Mouse (Mus musculus): ENCODE results near the gene Rbpj.

Rbpj gene

DNA sequence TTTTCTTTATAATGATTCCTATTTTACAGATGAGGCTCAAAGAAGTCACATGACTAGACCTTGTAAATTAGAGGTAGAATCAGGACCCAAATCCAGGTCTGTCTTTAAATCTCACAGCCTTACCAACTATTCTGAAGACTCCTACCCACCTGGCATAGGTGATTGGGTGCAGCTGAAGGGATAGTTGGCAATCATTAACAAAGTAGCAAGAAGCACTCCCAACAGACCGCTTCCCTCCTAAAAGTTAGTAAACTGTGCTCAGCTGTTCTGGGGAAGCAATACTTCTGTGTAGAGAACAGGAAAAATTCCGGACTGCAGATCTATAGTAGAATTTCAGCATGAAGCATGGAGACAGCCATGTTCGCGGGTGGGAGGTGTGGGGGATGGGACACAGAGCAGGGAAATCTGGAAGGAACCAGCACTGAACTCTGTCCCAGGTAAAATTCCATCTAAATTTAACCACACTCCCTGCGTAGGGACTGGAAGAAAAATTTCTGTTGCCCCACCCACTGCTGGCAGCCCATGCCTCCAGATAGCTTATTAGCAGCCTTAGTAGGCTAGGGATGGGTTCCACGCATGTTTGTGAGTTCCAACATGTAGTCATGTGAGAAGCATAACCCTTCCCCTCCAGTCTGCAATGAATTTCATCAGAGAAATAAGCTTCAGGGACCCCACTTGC lies 3.3 kb downstream of the Rbpj start:
- no peak for DNase-seq (ENCODE audit: low read depth)

DNA sequence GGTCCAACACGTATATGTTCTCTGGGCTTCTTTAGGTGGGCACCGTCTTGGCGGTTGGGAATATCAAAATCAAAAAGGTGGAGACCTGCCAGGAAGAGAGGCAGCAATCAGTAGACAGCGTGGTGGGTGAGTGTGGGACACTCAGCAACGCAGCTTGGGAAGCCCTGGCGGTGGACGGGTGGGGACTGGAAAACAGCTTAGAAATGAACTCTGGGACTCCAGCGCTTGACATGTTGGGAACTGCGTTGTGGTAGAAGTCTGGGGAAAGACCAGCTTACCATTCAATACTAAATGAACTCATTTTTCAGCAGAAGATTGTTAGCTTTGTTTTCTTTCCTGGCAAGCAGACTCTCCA lies 3.8 kb downstream of the Rbpj start:
- no peak for DNase-seq (ENCODE audit: low read depth)

DNA sequence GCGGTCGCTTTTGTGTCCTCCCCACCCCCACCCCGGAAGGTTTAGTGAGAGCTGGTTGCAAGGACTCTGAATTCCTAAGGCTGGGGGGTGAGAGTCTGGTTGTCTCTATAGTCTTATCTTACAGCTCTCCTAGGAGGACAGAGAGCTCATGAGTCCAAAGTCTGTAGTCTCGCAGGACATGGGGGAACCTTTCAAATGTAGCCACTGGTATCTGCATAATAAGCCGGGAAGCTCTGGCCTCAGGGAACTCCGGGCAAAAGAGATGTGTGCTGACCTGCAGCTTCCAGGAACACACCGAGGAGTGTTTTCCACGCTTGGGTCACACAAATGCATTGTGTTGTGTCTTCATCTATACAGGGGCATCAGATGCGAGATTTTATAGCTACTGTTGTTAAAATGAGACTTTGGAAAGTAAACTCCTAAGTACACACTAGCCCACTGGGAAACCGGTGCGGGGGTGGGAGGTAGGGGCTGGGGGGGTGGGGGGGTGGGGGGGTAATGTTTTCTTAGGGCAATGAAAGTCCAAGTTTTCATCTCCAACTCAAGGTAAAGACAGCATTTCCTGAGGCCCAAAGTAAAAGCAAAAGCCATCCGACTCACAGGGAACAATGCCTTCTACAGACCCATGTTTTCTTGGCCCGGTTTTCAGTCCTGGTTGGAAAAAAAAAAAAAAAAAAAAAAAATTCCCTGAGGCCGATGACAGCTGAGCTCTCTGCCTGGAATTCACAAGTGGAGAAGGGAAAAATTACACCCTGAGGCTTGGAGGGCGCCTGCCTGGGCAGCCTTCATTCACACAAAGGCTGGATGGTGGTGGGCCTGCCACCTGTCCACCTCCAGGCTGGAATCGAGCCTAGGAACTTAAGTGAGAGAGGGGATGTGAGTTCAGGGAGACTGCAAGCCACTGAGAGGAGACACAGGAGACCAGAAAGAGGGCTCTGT lies 4.5 kb downstream of the Rbpj start:
- no peak for DNase-seq (ENCODE audit: low read depth)

DNA sequence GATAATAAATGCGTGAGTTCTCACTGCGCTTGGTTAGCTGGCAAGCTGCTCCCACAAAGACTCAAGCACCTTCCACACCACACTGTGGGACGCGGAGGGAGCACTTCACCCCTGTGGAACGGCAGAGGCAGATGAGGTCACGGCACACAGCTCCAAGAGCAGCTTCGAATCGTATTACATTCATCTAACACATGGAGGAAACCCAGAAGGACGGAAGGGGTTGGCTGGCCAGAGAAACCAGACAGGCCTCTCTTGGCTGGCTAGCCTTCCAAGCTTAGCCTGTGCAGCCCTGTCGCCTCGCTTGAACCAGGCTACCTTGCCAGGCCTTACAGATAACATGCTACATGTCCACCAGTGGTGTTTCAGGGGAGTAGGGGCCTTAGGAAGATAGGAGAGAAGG lies 6.5 kb downstream of the Rbpj start:
- DNase-seq (ENCODE audit: low read depth), result no peak

DNA sequence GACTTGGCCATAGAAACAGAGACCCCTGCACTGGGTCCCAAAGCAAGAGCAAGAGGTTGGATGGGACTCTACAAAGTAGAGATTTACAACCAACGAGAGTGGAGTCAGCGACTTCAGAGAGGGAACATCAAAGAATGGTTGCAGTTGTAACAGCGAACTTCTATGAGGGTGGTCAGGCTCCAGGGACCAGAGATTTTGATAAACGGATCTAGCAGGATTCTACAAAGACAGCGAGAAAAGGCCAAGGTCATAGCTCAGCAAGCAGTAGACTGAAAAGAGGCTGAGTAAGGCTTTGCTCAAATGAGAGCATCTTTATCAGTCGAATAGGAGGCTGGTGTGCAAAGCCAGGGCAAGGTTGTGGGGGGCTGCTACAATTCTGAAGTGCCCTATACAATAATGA lies 13.2 kb downstream of the Rbpj start:
- DNase-seq (ENCODE audit: low read depth), result no peak

DNA sequence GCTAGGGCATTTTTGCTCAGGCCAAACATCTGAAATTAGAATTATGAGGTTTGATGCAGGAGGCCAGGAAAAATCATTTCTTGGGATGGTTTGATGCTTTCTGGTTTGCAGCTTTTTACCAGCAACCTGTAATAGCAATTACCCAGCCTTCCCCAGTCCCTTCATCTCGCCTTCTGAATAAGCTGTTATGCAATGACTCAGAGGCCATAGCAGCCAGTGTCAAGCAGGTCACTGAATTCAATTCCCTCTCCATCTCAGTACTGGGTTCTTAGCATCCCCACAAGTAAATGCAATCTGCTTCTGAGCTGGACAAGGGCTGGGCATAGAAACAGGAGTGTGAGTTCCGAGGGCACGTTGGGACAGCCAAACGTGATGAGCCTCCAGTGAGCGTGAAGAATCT lies 13.9 kb downstream of the Rbpj start:
- DNase-seq (ENCODE audit: low read depth), result no peak

DNA sequence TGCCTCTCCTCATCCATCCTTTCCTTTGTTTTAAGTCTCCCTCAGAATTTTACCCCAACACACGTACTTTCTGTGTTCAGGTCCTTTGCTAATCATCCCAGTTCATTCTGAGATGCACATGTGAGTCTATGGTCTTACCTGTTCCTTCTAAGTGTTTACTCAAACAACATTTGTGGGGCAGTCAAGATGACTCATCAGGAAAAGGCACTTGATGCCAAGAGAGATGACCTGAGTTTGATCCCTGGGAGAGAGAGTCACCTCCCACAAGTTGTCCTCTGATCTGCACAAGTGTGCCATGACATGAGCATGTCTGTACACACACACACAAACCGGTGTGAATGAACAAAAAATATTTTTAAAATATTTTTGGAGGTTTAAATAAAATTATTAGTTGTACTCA lies 15.1 kb downstream of the Rbpj start:
- no peak for DNase-seq (ENCODE audit: low read depth)

DNA sequence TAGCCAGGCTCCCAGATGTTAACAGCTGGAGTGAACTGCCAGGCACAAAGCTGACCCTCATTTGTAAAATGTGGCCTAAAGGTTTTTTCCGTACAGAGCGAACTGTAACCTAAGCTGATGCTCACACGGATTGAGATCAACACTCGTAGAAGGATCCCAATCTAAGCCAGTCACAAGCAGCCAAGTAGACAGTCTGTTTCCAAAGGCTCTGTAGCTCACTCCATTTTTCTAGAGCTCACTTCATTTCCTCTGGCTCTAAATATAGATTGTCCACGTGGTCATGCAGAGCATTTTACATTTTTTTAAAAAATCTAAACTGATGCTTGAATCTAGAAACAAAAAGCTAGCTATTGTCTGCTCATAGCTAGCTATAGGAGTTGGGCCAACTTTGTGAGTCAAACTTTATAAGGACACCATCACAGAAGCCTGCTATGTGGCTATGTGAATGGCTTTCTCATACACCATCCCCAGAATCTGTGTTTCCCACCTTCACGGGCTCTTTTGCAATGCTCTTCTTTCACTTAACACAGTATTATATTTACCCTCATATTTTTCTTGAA lies 19.2 kb downstream of the Rbpj start:
- DNase-seq (ENCODE audit: low read depth), result no peak

DNA sequence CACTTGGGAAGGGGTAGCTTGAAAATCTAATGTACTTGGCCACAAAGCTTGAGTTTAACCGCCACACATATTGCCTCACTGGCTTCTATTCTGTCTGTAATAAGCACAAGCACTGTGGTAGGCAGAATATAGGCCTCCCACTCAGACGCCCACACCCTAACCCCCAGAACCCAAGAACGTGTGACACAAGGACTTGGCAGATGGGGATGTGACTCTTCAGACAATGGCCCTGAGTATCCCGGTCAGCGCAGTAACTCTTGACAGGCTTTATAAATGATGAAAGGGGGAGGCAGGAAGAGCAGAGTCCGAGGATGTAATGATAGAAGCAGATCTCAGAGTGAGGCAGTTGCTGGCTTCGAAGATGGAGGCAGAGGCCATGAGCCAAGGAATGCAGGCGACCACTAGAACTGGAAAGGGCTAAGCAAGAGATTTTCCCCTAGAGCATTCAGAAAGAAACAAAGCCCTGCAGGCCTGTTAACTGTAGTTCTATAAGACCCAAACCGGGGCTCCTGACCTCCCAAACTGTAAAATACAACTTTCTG lies 20.1 kb downstream of the Rbpj start:
- DNase-seq (ENCODE audit: low read depth), result no peak

DNA sequence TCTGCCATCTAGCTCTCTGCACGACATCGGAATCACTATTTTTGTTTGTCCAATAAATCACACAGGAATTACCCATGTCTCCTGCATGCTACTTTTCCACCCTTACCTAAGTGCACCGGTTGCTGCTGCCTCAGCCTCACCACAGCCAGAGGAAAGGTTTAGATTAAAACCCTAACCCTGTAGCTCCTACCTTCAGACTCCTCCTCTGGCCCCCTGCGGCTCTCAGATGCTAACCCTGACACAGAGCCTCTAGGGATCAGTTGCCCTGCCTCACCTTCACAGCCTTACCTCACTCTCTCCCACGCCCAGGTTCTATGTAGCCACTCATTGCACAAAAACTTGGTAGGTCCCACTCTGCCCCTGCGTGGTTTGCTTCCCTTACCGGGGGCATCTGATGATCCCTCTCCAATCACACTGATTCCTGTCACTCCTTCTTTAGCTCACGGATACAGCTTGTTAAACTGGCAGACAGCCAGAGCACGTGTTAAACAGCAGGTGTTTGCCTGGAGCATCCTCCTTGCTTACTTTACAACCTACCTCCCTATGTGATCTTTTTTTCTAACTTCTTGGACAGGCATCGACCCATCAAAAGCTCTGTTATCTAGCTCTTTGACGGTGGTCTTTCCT lies 21.1 kb downstream of the Rbpj start:
- no peak for DNase-seq (ENCODE audit: low read depth)

DNA sequence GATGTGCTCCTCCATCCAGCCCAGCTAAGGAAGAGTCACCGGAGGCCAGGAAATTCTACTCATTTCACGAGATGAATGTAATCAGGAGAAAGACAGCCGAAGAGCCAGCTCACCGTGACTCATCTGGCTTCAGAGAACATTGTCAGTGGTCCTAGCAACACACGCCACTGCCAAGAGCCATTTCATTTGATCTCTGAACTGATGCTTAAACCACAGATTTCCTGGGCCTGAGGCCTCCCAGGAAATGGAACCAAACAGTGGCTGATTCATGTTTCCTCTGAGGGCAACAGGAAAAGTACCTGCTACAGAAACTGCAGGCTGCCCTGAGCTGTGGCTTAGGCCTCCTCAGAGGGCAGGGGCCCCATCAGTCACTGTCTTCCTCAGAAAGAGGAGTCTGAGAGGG lies 24.7 kb downstream of the Rbpj start:
- DNase-seq (ENCODE audit: low read depth), result no peak

DNA sequence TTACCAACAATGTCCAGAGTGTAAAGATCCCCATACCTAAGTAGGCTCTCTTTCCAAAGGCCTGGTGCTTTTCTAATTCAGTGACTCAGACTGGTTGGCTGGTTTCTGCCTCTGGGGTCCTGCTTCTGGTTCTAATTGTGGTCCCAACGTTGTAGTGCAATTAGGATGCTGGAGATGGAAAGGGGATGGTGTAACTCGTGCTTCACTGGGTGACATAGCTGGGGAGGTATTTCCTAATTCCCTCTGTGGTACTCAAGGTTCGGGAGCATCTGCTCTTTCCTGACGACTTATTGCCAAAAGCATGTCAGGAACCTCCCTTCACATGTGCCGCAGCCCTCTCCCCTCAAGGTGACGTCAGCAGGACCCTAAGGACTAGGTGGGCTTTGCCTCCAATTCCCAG lies 27.8 kb downstream of the Rbpj start:
- no peak for DNase-seq (ENCODE audit: low read depth)

DNA sequence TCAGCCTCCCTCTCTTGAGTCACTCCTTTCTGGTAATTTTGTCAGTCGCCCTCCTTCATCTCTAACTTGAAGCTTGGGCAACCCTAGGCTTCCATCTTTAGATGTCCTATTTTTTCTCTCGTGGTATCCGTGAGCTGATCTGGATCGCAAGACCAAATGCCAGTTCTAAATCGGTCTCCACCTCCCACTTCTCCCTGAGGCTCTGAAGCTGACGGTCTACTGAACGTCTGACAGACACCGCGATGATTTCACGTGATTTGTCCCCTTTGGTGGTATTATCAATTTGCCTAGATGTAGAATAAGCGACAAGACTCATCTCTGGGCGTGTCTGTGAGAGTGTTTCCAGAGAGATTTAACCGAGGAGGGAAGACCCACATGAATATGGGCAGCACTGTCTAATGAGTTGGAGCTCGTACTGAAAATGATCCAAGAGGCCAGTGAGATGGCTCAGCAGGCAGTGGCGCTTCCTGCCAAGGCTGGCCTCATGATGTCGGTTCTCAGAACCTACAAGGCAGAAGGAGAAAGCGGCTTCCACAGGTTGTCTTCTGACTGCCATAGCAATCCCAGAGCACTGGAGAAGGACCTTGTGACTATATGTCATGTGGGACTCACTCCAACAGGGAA lies 28.7 kb downstream of the Rbpj start:
- no peak for DNase-seq (ENCODE audit: low read depth)

DNA sequence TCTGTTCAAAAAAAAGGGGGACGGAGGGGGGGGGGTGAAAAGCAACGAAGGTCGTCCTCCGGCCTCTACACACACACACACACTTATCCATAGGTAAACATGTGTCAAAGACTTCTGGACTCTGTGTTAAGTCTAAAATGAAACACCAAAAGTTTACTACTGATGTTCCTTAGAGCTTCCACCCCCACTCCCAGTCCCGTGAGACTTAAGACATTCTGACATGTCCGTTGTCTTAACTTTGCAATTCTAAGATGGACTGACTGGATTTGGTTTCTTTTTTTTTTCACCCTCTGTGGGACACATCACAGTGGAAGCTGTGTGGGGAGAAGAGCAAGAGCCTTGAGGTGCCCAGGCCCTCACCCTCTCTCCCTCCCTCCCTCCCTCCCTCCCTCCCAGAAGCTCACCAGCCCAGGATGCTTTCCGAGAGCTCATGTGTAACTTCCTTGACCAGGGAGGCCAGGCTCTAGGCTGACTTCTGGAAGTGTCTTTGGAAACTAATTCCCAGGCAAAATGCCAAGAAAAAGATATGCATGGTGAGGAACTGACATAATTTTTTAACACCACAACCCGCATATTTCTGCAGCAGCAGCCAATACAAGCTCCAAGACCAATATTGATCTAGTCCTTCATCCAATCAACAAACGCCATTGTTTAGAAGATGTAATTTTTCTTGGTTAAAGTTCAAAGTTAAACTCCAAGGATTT lies 31.0 kb downstream of the Rbpj start:
- DNase-seq (ENCODE audit: low read depth), result no peak

DNA sequence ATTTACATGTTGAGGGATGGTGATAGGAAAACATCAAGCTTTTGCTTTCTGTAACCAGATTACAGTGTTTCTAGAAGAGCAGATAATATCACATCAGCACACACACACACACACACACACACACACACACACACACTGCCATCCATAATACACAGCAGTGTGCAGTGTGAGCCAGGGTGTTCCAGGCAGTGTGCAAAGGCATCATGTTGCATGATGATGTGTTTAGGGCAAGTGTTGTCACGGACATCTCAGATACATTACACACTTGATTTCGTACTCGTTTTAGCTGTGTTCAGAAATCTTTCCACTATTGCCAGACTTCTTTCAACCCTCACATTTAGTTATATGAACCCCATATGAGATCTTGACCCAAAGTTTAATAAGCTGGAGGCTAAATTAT lies 33.6 kb downstream of the Rbpj start:
- no peak for DNase-seq (ENCODE audit: low read depth)

DNA sequence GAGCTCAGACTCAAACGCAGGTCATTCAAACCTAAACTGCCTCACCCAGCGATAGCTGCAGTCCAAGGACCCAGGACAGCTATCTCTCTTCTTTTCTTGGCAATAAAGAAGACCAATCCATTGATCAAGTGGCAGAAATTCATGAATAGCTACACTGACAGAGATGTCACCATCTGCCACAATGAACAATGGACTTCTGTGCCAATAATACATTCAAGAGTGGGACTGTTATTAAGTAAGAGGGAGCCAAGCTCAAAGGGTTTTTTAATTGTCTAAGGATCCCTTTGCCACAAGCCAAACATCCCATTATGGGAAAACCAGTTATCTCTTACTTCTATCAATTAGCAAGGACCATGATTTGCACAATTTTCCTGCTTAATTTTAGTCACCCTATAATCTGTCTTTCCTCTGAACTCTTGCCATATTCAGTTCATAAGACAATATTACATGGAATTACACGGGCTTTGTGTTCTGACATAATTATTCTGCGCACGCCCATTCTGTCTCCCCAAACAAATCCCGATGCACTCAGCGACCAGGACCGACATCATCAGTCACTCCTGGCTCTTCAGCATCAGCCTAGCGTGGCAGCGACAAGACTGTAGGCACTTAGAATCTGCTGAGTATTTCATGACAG lies 34.7 kb downstream of the Rbpj start:
- DNase-seq (ENCODE audit: low read depth), result no peak

DNA sequence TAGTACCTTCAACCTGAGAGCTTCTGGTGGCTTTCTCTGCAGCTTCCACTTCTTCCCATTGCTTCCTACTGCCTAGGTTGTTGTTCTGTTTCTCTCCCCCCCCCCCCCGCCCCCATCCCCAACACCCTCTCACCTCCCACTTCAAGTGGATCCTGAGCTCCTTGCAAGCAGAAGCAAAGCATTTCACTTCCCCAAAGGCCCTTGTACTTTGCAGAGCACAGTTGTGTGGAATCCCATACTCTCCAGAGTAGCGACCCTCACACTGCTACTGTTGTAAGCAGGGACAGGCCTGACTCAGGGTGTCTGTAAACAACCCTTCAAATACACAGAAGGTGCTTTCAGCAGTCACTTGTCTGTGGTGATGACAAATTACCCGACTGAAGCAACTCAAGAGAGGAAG lies 37.3 kb downstream of the Rbpj start:
- no peak for DNase-seq (ENCODE audit: low read depth)

DNA sequence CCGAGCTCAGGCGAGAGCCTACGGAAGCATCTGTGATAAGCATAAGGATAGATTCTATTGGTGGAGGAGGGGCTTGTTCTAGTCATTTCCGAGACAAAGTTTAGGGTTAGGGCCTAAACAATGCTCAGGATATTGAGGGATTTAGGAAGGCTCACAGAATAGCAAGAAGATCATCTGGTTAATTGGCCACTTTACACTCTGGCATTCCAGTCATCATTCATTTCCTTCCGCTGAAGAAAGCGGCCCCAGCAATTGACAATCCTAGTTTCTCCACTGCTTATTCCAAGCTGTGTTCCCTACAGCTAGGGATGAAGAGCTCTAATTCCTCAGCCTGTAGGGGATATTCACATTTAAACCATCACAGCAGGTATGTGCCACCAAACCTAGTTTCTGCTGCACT lies 39.8 kb downstream of the Rbpj start:
- DNase-seq (ENCODE audit: low read depth), result no peak

DNA sequence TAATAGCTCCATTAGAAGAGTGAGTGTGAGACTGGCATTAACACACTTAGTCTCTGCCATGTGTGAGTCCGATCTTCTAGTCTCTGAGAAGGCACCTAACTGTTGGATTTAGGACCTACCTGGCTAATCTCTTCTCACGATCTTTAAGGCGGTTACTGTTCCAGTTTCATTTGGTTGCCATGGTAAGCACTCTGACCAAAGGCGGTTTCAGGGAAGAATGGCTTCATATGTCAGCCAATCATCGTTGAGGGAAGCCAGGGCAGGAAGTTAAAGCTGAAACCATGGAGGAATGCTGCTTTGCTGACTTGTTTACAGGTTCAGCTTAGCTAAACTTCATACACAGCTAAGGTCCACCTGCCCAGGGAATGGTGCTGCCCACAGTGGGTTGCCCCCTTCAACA lies 41.4 kb downstream of the Rbpj start:
- no peak for DNase-seq (ENCODE audit: low read depth)

DNA sequence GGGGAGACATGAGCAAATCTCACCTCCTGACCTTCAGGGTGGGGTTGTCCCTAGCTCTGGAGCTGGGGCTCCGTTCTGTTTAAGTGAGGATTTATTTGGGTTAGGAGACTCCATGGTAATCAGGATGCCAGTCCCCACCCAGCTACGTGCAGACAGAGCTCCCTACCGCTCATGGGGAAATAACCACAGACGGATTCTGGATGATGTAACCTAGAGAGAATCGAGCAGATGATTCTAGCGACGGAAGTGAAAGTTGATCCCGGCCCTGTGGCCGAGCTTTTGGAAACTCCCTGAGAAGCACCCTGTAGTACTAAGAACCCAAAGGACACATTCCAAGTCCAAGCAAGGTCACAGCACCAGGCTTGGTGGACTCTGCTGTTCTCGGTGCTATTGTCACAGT lies 43.5 kb downstream of the Rbpj start:
- no peak for DNase-seq (ENCODE audit: low read depth)

DNA sequence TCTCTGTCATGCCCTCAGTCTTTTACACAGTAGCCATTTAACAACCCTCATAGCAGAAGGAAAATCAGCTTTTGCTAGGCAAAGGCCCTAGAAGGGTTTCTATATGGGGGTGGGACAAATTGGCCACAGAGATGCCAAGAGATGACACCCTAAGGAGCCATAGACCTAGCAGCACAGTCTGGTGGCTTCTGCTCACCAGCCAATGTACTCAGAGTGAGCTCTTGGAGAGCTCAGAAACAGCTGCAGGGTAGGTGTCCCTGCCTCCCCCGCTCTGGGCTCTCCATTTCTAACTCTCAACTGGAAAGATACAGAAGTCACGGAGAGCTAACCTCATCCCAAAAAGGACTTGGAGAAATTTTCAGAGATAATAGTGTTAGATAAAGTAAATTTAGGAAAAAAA lies 44.0 kb downstream of the Rbpj start:
- DNase-seq (ENCODE audit: low read depth), result no peak

Measured in c-Kit-positive CD71-positive TER-119-negative erythroid progenitor cells, embryonic 14.5 days (primary cell).